Mouse (Mus musculus) left cerebral cortex, postnatal 25 days (tissue): ENCODE measurements at regions not wholly inside any gene's neighbourhood (a gene's known extent, or its start where the extent isn't known, plus 50 kb on each side); places are given as distances from the start of the nearest gene placed in this dataset.
"Not testable (repeated sequence)": the region's sequence is repeated elsewhere in the genome, so short reads cannot be mapped to it uniquely, and the experiment has no call there.

Source experiments
- DNase-seq, 2 experiments: peaks; one replicate each; pipeline ENCODE4 v3.0.0; 2022; ENCODE audit warnings: low spot score in 2 of 2, mixed read lengths in 1 of 2
- intact Hi-C: fragments of 180-260 bp; cut with DNase I; formaldehyde crosslinking; loops from one replicate; pipeline ENCODE4 v1.15.1; 2025

DNA sequence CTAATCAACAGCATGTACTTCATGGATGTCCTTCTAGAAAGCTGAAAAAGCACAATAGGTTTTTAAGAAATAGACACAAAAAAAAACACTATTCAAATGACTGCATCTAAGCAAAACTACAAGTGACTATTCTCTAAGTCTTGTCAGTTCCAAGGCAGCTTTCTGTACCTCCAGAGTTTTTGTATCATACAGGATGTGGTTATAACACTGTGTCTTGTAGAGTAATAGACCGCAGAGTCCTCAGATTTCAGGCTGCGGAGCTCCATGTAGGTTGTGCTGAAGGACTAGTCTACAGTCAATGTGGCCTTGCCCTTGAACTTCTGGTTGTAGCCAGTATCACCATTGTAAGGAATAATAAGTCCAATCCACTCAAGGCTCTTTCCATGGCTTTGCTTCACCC, 1137.7 kb upstream of the Zfp386 start:
- DNase-seq, intact Hi-C loops: not testable (repeated sequence)

DNA sequence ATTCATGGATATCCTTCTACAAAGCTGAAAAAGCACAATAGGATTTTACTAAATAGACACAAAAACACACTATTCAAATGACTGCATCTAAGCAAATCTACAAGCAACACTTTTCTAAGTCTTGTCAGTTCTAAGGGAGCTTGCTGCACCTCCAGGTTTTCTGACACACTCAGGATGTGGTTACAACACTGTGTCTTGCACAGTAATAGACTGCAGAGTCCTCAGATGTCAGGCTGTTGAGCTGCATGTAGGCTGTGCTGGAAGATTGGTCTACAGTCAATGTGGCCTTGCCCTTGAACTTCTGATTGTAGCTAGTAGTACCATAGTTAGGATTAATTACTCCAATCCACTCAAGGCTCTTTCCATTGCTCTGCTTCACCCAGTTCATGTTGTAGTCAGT, 1133.1 kb upstream of the Zfp386 start:
- DNase-seq, intact Hi-C loops: not testable (repeated sequence)

DNA sequence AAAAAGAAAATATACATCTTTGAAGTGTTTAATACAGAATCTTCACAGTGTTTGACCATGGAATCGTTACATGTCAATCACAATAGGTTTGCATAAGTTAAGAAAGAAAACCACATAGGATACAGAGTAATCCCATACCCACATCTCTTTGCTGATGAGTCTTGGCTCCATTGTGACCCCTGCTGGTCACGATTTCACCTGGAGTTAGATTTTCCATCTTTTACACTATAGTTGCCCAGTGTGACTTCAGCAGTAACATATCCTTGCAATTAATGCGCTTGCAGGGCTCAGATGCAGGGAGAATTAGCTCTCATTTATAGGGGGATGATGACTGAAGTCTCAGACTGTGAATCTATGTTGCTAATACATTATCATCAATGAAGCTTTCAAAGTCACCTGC, 1119.8 kb upstream of the Zfp386 start:
- intact Hi-C loops, result no loop called here
- DNase-seq, result no peak

DNA sequence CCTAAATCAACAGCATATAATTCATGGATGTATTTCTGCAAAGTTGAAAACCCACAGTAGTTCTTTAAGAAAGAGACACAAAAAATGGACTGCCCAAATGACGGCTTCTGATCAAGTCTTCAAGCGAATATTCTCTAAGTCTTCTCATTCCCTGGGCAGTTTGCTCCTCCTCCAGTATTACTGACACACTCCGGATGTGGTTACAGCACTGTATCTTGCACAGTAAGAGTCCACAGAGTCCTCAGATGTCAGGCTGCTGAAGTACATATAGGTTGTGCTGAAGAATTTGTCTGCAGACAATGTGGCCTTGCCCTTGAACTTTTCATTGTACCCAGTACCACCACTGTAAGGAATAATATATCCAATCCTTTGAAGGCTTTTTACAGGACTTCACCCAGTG, 1115.4 kb upstream of the Zfp386 start:
- no peak for DNase-seq
- intact Hi-C loops, result no loop called here

DNA sequence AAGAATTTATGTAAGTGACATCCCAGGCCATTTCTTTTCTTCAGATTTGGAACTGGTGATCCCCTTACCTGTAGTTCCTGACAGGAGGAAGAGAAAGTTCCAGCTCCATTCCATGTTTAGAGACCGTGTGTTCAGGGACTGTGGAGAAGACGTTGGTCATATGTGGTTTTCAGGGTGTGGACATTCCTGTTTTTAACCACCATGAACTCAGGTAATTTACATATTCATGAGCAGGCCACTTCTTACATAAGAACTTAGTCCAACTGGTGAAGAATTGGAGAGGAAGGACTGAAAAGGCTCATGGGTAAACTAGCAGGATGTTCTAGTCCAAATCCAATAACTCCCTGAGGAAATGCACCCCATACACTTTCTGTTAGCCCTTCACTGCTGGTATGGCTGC, 1114.9 kb upstream of the Zfp386 start:
- intact Hi-C loops, result no loop called here
- no peak for DNase-seq

DNA sequence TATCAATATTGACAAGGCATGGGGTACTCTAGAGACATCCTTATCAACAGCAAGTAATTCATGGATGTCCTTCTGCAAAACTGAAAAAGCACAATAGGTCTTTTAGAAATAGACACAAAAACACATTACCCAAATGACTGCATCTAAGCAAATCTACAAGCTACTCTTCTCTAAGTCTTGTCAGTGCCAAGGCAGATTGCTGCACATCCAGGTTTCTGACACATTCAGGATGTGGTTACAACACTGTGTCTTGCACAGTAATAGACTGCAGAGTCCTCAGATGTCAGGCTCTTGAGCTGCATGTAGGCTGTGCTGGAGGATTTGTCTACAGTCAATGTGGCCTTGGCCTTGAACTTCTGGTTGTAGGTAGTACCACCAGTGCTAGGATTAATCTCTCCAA, 1110.7 kb upstream of the Zfp386 start:
- intact Hi-C loops, DNase-seq: not testable (repeated sequence)

DNA sequence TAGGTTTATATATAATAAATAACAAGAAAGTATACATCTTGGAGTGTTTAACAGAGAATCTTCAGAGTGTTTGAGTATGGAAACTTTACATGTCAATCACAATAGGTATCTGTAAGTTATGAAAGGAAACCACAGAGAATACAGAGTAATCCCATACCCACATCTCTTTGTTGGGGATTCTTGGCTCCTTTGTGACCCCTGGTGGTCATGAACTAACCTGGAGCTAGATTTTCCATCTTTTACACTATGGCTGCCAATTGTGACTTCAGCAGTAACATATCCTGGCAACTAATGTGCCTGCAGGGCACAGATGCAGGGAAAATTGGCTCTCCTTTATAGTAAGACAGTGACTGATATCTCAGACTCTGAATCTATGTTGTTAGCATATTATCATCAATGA, 1107.9 kb upstream of the Zfp386 start:
- no peak for DNase-seq
- intact Hi-C loops, result no loop called here

DNA sequence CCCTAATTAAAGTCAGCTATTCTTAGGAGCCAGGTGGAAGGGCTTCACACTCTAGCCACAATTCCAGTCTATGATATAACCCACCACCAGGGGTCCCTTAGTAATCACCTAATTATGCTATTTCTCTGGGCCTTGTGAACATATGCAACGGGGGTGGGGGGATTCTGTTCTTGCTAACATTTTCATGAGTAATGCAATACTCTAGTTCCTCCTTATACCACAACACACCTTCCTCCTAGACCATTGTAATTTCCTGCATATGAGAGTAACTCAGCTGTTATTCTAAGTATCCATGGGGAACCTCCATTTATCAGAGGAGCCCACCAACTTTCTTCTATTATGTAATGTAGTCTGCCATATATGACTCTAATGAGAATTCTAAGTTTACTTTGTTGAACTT, 1085.4 kb upstream of the Zfp386 start:
- intact Hi-C loops, result no loop called here
- DNase-seq, result no peak

DNA sequence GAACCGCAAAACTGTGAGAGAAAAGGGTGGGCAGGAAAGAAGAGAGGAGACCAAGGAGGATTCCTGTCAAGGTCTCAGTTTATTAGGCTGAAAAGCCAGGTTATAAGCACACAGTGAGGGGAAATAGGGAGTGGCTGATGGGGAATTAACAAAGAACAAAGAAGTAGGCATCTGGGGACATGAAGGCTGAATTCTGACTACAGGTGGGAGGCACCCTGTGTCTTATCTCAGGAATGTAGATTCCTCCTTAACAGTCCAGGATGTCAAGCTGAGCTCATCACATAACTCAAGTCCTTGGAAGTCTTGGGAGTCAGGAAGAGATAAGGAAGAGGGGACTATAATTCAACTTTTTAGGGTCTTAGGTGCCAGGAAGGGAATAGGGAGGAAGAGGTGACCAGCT, 1083.3 kb upstream of the Zfp386 start:
- DNase-seq, intact Hi-C loops: not testable (repeated sequence)

DNA sequence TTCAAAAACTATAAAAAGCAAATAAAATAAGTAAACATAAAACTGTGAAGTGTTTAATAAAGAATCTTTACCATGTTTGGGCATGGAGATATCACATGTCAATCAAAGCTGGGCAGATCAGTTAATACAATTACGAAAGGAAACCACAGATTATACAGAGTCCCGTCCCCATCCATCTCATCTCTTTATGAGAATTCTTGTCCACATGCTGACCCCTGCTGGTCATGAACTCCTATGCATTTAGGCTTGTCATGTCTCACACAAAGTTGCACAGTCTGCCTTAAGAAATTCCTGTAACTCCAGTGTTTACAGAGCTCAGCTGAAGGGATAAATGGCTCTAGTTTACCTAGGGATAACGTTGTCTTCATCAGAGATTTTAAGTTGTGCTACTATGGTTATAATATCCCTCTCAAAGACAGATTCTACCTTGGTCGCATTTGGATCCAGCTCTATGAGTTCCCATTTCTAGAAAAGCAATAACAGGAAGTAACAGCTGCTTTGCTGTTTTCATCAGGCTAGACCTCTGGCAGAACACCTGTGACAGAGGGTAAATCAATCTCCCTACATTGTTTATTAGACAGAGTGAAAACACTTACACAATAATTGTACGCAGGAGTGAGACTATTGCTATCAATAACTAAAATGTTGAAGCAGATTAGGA, 1065.9 kb upstream of the Zfp386 start:
- intact Hi-C loops, result no loop called here
- DNase-seq, result no peak

DNA sequence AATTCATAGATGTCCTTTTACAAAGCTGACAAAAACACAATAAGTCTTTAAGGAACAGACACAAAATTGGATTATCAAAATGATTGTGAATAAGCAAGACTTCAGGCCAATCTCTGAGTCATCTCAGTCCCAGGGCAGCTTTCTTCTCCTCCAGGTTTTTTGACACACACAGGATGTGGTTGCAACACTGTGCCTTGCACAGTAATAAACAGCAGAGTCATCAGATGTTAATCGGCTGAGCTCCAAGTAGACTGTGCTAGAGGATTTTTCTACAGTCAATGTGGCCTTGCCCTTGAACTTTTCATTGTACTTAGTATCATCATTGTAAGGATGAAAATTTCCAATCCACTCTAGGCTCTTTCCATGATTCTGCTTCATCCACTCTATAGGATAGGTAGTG, 1056.6 kb upstream of the Zfp386 start:
- no peak for DNase-seq
- intact Hi-C loops, result no loop called here

DNA sequence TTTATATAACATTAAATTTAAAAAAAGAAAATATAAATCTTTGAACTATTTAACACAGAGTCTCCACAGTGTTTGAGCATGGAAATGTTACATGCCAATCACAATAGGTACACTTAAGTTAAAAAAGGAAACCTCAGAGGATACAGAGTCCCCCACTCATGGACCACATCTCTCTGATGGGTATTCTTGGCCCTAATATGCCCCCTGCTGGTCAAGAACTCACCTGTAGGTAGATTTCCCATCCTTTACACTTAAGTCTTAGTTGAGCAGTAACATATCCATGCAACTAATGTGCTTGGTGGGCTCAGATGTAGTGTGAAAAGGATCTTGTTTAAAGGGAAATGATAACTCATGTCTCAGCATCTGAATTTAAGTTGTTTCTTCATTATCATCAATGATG, 1050.7 kb upstream of the Zfp386 start:
- intact Hi-C loops, result no loop called here
- no peak for DNase-seq

DNA sequence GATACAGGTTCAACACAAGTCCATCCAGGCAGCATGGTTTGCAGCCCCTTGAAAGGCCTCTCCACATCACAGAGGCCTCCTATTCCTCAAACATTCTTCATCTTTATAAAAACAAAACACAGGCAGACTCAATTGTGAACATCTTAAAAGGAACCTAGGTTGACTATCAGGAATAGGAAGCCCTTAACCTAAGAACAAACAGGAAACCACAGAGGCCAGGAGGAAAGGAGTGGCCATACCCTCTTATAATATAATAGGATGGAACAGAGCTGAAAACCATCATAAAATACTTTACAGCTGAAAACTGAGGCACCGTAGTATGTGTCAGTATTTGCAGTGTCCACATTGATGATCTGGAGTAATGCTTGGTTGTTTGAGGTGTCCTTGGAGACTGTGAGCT, 1044.4 kb upstream of the Zfp386 start:
- intact Hi-C loops, result no loop called here

DNA sequence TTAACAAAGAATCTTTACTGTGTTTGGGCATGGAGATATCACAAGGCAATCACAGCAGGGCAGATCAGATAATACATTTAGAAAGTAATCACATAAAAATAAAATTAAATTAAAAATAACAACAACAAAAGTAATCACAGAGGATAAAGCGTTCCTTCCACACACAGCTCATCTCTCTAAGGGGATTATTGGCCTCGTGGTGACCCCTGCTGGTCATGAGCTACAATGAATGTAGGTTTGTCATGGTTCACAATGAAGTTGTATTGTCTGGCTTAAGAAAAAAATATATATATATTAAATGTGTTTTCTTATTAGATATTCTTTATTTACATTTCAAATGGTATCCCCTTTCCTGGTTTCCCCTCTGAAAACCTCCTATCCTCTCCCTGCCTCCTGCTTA, 1039.1 kb upstream of the Zfp386 start:
- intact Hi-C loops, result no loop called here
- no peak for DNase-seq

More for the DNA sequence above, 1044.4 kb upstream of the Zfp386 start:
- no peak for DNase-seq

DNA sequence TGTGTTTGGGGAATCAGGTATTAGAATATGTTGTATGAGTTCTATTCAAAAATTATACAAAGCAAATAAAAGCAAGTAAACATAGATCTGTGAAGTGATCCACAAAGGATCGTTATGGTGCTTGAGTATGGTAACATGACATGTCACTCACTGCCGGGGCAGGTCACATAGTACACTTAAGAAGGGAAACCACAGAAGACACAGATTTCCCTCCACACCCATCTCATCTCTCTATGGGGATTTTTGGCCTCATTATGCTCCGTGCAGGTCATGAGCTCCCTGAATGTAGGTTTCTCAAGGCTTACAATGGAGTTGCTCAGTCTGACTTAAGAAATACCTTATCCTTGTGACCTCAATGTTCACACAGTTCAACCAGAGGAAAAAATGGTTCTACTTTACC, 1034.8 kb upstream of the Zfp386 start:
- DNase-seq, result no peak
- intact Hi-C loops, result no loop called here

DNA sequence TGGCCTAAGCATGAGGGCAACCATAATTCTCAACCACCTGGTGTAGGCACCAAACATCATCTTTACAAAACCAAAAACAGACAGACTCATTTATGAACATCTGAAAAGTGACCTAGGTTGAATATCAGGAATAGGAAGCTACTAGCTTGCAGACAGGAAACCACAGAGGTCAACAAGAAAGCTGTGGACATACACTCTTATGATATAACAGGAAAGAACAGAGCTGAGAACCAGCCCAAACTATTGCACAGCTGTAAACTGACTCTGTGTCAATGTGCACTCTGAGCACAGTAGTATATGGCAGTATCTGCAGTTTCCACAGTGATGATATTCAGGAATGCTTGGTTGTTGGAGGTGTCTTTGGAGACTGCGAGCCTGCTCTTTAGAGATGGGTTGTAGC, 1023.8 kb upstream of the Zfp386 start:
- intact Hi-C loops, result no loop called here
- no peak for DNase-seq

DNA sequence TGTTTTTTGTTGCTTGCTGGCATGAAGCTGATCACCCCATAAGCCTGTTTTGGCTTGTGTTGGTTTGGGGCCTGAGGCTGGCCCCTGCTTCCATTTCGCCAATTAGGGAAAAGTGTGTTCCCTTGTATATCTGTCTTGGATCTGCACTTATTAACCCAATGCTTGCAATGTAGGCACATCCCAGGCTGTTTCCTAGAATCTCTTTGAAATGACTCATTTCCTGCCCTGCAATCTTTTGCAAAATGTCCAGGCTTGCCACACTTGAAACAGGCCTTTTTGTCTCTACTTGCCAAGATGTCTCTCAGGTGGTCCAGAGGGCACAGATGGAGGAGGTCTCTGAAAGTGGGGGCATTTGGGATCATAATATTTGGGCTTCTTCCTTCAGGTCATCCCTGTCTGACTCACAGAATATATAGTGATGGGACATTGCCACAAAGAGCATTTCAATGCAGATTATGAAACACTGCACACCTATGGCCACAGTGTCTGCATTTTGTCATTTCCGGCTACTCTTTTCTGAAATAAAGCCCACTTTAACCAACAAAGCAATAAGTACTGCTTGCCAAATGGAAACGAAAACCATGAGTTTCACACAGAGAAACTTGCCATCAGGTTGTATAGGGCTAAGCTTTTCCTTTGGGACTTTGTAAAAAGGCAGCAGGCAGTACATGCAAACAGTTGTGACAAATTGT, 1012.9 kb upstream of the Zfp386 start:
- no peak for DNase-seq
- intact Hi-C loops, result no loop called here

DNA sequence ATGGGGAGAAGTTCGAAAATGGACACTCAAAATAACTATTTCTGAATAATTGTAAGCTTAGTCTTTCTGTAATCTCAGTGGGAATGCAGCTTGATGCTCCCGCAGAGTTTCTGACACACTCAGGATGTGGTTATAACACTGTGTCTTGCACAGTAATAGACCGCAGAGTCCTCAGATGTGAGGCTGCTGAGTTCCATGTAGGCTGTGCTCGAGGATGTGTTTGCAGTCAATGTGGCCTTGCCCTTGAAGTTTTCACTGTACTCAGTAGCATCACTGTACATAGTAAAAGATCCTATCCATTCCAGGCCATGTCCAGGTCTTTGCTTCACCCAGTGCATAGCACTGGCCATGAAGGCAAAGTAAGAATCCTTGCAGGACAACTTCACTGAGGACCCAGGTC, 992.4 kb upstream of the Zfp386 start:
- intact Hi-C loops, result no loop called here
- no peak for DNase-seq

DNA sequence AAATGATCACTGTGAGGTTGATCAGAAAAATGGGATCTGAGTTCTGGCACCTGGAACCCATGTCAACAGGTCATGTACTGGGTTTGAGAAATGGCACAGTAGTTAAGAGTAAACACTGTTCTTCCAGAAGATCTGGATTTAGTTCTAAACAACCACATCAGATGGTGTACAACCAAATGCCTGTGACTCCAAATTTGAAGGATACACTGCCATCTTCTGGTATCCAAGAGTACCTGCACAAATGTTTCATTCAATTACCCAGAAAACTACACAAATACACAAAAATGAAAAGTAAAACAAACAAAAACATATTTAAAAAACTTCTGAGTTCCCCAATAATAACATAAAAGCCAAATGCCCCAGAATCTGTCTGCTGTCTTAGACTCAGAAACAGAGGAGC, 987.6 kb upstream of the Zfp386 start:
- intact Hi-C loops, DNase-seq: not testable (repeated sequence)

DNA sequence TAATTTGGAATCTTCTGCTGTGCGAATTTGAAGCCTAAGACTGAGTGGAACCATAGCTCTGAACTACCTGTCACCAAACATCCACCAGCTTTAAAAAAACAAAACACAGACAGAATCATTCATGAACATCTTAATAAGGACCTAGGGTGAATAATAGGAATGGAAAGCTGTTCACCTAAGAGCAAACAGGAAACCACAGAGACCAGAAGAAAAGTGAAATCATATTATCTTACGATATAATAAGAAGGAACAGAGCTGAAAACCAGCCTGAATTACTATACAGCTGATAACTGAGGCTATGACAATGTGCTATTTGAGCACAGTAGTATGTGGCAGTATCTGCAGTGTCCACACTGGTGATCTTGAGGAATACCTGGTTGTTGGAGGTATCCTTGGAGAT, 980.3 kb upstream of the Zfp386 start:
- no peak for DNase-seq
- intact Hi-C loops, result no loop called here

DNA sequence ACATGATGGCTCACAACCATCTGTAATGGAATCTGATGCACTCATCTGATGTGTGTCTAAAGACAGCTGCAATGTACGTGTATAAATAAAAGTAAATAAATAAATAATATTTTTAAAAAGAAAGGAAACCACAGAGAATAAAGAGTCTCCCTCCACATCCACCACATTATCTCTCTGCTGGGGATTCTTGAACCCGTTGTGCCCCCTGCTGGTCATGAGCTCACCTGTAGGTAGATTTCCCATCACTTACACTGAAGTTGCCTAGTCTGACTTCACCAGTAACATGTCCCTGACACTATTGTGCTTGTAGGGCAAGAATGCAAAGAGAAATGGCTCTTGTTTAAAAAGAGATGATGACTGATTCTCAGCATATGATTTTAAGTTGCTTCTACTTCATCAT, 956.1 kb upstream of the Zfp386 start:
- intact Hi-C loops, DNase-seq: not testable (repeated sequence)

DNA sequence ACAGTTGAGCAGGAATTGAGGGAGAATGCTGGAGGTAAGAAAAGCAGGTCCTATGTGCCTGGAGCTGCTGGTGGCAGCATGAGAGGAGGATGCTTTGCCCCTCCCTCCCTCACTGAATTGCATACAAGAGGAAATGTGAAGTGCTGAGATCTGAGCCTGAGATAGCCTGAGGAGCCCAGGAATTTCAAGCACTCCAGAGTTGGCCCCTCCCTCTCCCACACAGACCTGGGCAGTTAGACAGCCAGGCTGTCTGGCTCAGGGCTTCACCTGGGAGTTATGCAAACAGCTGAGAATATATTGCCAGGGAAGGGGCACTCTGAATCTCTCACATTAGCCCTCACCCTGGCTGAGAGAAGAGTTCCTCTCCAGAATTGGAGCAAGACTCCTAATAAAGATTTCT, 937.8 kb upstream of the Zfp386 start:
- intact Hi-C loops, result loop anchor here (10.0 kb wide), 1 partner anchor 515 kb away; no protein-coding TSS in a partner anchor

More for the DNA sequence above, 937.8 kb upstream of the Zfp386 start:
- DNase-seq, result no peak
